Mouse (Mus musculus) stomach, postnatal 0 days (tissue): Measurements from ENCODE around the gene Fam187b. TPM values are rescaled to one million over a fixed set of nuclear protein-coding genes. Genes with fewer than 3 reads are reported as not detected.
A peak's percentile ranks its signal among the peaks of the same experiment; 100 is the strongest.

Experiments
- ATAC-seq: fragments of 200-750 bp; cut with Nextera tagmentation; 2 replicates; pipeline ENCODE4 v1.8.0; 2017; ENCODE audit not compliant: low FRiP score, low TSS enrichment
- DNase-seq: peaks from one replicate; pipeline ENCODE4 v3.0.0-alpha.2; 2016; ENCODE audit warnings: low spot score
- H3K27ac ChIP-seq: fragments of 300-500 bp; sonication (generic); replicated peaks from 2 replicates; pipeline ENCODE4 v1.5.1; 2014; ENCODE audit warnings: mild to moderate bottlenecking, control low read depth
- H3K27me3 ChIP-seq: fragments of 300-500 bp; sonication (generic); 2 replicates; pipeline ENCODE4 v1.6.1; 2014; ENCODE audit warnings: low read length; ENCODE audit not compliant: control insufficient read depth, insufficient read depth
- H3K36me3 ChIP-seq: fragments of 300-500 bp; sonication (generic); 2 replicates; pipeline ENCODE4 v1.6.1; 2014; ENCODE audit warnings: low read length, mixed read lengths; ENCODE audit not compliant: control insufficient read depth, insufficient read depth
- H3K4me1 ChIP-seq: fragments of 300-500 bp; sonication (generic); replicated peaks from 2 replicates; pipeline ENCODE4 v1.6.1; 2014; ENCODE audit warnings: antibody characterized with exemption; ENCODE audit not compliant: control insufficient read depth, insufficient read depth
- H3K4me2 ChIP-seq: fragments of 300-500 bp; sonication (generic); replicated peaks from 2 replicates; pipeline ENCODE4 v1.6.1; 2014; ENCODE audit warnings: low read depth, mild to moderate bottlenecking, control low read depth, moderate library complexity
- H3K4me3 ChIP-seq: fragments of 300-500 bp; sonication (generic); 2 replicates; pipeline ENCODE4 v1.5.1; 2014; ENCODE audit warnings: low read depth, low read length, control low read depth
- H3K9ac ChIP-seq: fragments of 300-500 bp; sonication (generic); 2 replicates; pipeline ENCODE4 v1.6.1; 2014; ENCODE audit warnings: mild to moderate bottlenecking, low read length, control low read depth, mixed read lengths
- H3K9me3 ChIP-seq: fragments of 300-500 bp; sonication (generic); 2 replicates; pipeline ENCODE4 v1.6.1; 2016; ENCODE audit warnings: low read length; ENCODE audit not compliant: control insufficient read depth
- CTCF ChIP-seq: IDR thresholded peaks from 2 replicates; pipeline ENCODE4 v1.5.1; 2016; ENCODE audit warnings: antibody characterized with exemption, low read depth, mild to moderate bottlenecking, moderate library complexity
- EP300 ChIP-seq: optimal IDR thresholded peaks from 2 replicates; pipeline ENCODE3; 2016; ENCODE audit warnings: antibody characterized with exemption
- WGBS: fragments of 180-500 bp; shearing (Covaris S2); extraction: QIAGEN DNeasy Blood & Tissue Kit; methylation state at CpG from one replicate; pipeline ENCODE4 v1.1.7; 2014; 5-methylcytosine and 5-hydroxymethylcytosine counted together
- polyA plus RNA-seq: library from polyadenylated mRNA; unstranded; fragments of >200 nt; fragmentation: Nextera tagmentation; extraction: Ambion mirVana; gene quantifications from 2 replicates; pipeline ENCODE4 v1.2.1, GENCODE M21; 2015

Gene Fam187b
- polyA plus RNA-seq, 1 experiment from 2014 or later = 5.3 TPM

- H3K4me2 ChIP-seq = no peak overlapping the region
- no peak overlapping the region for H3K9ac ChIP-seq
- WGBS = 84% methylated on average over 6 of the region's 6 CpGs
- no peak for DNase-seq
- H3K4me1 ChIP-seq = peaks cover 10% of the 10 kb centered on the region; the same call in 1 of the 2 replicates
- no peak for ATAC-seq
- TF ChIP-seq EP300 = no peak
- TF ChIP-seq CTCF = no peak
- no peak overlapping the region for H3K27ac ChIP-seq
- H3K36me3 ChIP-seq = peaks cover 24% of the 10 kb centered on the region
- no peaks in the 10 kb centered on the region for H3K27me3 ChIP-seq
- H3K4me3 ChIP-seq = no peak overlapping the region
- H3K9me3 ChIP-seq = no peaks in the 10 kb centered on the region
These were observed 20.1 kb upstream of the Fam187b start for GRCm38 (mm10) chr7:30953459-30953858.

DNA sequence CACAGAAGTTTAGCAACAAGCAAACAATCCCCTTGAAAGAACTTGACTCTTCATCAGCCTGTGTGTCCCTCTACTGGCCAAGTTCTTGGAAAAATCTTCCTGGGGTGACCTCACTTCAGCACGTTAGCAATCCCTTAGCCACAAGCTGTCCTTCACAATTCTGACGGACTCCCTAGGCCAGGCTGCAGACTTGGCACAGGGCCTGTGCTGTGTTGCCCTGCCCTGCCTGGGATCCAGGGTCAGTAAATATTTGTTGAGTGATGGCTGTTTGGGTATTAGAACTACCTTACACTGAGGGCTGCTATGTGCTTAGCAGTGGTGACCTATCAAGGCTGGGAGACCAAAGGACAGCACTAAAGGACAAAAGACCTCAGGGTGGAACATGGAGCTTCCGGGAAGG, 19.6 kb upstream of the Fam187b start:
- TF ChIP-seq EP300 (no peak), CTCF (peak; percentile 34)
- Histone ChIP-seq H3K4me1 (peaks cover 10% of the 10 kb centered on the region; the same call in 1 of the 2 replicates), H3K4me3 (no peak overlapping the region), H3K9me3 (no peaks in the 10 kb centered on the region), H3K36me3 (peaks cover 23% of the 10 kb centered on the region), H3K9ac (no peak overlapping the region), H3K27me3 (no peaks in the 10 kb centered on the region), H3K4me2 (no peak overlapping the region), H3K27ac (no peak overlapping the region)
- ATAC-seq (peak; percentile 69), DNase-seq (peak; percentile 83)
- WGBS = 62% methylated on average over 3 of the region's 3 CpGs

DNA sequence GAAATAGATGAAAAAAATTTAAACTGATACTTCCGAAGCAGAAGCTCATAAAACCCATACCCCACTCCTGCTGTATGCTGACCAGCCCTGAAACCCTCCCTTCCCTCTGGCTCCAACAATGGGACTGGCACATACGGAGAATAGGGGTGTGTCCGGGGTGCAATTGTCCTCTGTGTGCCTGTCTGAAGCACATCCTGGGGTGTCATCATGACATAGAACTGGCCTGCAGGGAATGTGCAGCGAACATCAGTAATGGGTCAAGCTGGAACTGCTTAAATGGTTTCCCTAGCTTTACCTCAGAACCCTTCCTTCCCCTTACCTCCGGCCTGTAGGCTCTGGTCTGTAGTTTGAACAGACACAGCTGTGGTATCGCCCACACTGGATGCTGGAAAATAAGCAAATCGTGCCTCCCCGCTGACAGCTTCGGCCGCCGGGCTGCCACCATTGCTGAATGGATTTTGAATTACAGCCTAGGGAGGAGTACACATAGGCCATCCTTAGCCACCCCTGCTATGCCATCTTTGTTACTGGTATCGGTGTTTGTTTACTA, 18.5 kb upstream of the Fam187b start:
- 69% methylated on average over 12 of the region's 12 CpGs for WGBS
- Histone ChIP-seq H3K4me3 (no peak overlapping the region; the same call in 1 of the 2 replicates), H3K36me3 (peaks cover 19% of the 10 kb centered on the region), H3K4me2 (peak overlapping the region; percentile 78), H3K4me1 (peaks cover 10% of the 10 kb centered on the region; the same call in 1 of the 2 replicates), H3K9ac (no peak overlapping the region), H3K27me3 (no peaks in the 10 kb centered on the region), H3K9me3 (no peaks in the 10 kb centered on the region), H3K27ac (peak overlapping the region; percentile 99)
- ATAC-seq = no peak; the same call in 1 of the 2 replicates
- TF ChIP-seq EP300 (no peak), CTCF (no peak)
- DNase-seq = no peak

GRCm38 (mm10) chr7:30955584-30956356, 17.8 kb upstream of the Fam187b start:
- WGBS = 1% methylated on average over 60 of the region's 64 CpGs
- Histone ChIP-seq H3K9me3 (no peaks in the 10 kb centered on the region), H3K4me1 (peaks cover 10% of the 10 kb centered on the region; the same call in 1 of the 2 replicates), H3K36me3 (peaks cover 19% of the 10 kb centered on the region), H3K4me2 (peak overlapping the region; percentile 78), H3K27ac (peak overlapping the region; percentile 99), H3K27me3 (no peaks in the 10 kb centered on the region), H3K9ac (peak overlapping the region; percentile 100), H3K4me3 (peak overlapping the region; percentile 96)
- peak; percentile 78 for ATAC-seq
- TF ChIP-seq CTCF = peak; percentile 88
- no peak for TF ChIP-seq EP300
- DNase-seq = peak; percentile 95

GRCm38 (mm10) chr7:30956357-30956751, 17.2 kb upstream of the Fam187b start:
- H3K4me2 ChIP-seq = peak overlapping the region; percentile 78
- TF ChIP-seq CTCF = no peak
- no peak for TF ChIP-seq EP300
- 1% methylated on average over 31 of the region's 49 CpGs for WGBS
- peak overlapping the region; percentile 96 for H3K4me3 ChIP-seq
- H3K27ac ChIP-seq = peak overlapping the region; percentile 99
- H3K36me3 ChIP-seq = peaks cover 17% of the 10 kb centered on the region
- no peaks in the 10 kb centered on the region for H3K27me3 ChIP-seq
- H3K9me3 ChIP-seq = no peaks in the 10 kb centered on the region
- ATAC-seq = peak; percentile 19
- peaks cover 10% of the 10 kb centered on the region; the same call in 1 of the 2 replicates for H3K4me1 ChIP-seq
- no peak for DNase-seq
- H3K9ac ChIP-seq = peak overlapping the region; percentile 100
